Mouse (Mus musculus): ENCODE data around the gene Stag1.

- TF ChIP-seq POLR2A (IDR thresholded peaks at IDR 0.05; ENCODE audit: insufficient read depth, low read length) (no peak), CTCF (IDR thresholded peaks at IDR 0.05; ENCODE audit: low read depth, low read length) (no peak)
These were observed 393.0 kb downstream of the Stag1 start for GRCm38 (mm10) chr9:100990609-100991008.
